Mouse (Mus musculus) testis, adult 2 months (tissue): Measurements from ENCODE around the gene Kif3a. TPM values are rescaled to one million over a fixed set of nuclear protein-coding genes. Genes with fewer than 3 reads are reported as not detected.

Experiments used
- H3K27ac ChIP-seq: fragments of 200-500 bp; 2 replicates; pipeline ENCODE4 v1.5.1; 2012; ENCODE audit warnings: low read depth, low read length; ENCODE audit not compliant: control insufficient read depth, insufficient read depth
- H3K27me3 ChIP-seq: fragments of 200-500 bp; 2 replicates; pipeline ENCODE4 v1.6.1; 2012; ENCODE audit warnings: mild to moderate bottlenecking, low read length, moderate library complexity; ENCODE audit not compliant: control insufficient read depth, insufficient read depth
- H3K36me3 ChIP-seq: fragments of 200-500 bp; 2 replicates; pipeline ENCODE4 v1.6.1; 2012; ENCODE audit warnings: mild to moderate bottlenecking, low read length; ENCODE audit not compliant: control insufficient read depth, insufficient read depth
- H3K4me1 ChIP-seq: fragments of 200-500 bp; 2 replicates; pipeline ENCODE4 v1.6.1; 2012; ENCODE audit warnings: low read length; ENCODE audit not compliant: control insufficient read depth, insufficient read depth
- H3K4me3 ChIP-seq: fragments of 200-500 bp; 2 replicates; pipeline ENCODE4 v1.5.1; 2012; ENCODE audit warnings: low read depth, mild to moderate bottlenecking, low read length, moderate library complexity, mixed read lengths; ENCODE audit not compliant: control insufficient read depth
- CTCF ChIP-seq: fragments of 200-500 bp; IDR thresholded peaks from 2 replicates; pipeline ENCODE4 v1.5.1; 2012; ENCODE audit warnings: low read depth, mild to moderate bottlenecking, inconsistent platforms, low read length, moderate library complexity; ENCODE audit not compliant: control insufficient read depth, insufficient read depth, insufficient replicate concordance
- POLR2A ChIP-seq: fragments of 200-500 bp; IDR thresholded peaks from 2 replicates; pipeline ENCODE4 v1.6.1; 2012; ENCODE audit warnings: low read depth, mild to moderate bottlenecking, inconsistent platforms, low read length, moderate library complexity; ENCODE audit not compliant: control insufficient read depth
- polyA plus RNA-seq: library from polyadenylated mRNA; depleted of rRNA; stranded (reverse); fragments of >200 nt; gene quantifications from 2 replicates; pipeline ENCODE4 v1.2.3, GENCODE M21; 2012

Kif3a gene
- polyA plus RNA-seq, 1 experiment: 31.0 TPM

DNA sequence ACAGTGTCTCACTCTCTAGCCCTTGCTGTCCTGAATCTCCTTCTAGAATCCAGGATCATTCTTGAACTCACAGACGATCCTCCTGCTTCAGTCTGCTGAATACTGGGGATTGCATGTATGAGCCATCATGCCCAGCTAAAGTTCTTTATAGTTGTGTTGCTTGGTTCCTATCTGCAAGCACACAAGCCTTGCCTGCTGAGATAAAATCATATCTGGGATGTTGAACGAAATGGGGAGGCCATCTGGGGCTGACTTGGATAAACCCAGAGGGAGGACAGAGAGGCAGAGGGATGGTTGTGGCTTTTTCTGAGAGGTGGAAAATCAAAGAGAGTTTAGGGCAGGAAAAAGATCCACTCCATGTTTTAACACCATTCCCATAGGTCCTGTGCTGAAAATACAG is 5.2 kb upstream of the Kif3a start:
- Histone ChIP-seq H3K4me3 (no peak overlapping the region), H3K4me1 (peaks cover 2% of the 10 kb centered on the region; the same call in 1 of the 2 replicates), H3K36me3 (no peaks in the 10 kb centered on the region), H3K27ac (no peak overlapping the region), H3K27me3 (no peaks in the 10 kb centered on the region)
- no peak for TF ChIP-seq CTCF
- TF ChIP-seq POLR2A: no peak

DNA sequence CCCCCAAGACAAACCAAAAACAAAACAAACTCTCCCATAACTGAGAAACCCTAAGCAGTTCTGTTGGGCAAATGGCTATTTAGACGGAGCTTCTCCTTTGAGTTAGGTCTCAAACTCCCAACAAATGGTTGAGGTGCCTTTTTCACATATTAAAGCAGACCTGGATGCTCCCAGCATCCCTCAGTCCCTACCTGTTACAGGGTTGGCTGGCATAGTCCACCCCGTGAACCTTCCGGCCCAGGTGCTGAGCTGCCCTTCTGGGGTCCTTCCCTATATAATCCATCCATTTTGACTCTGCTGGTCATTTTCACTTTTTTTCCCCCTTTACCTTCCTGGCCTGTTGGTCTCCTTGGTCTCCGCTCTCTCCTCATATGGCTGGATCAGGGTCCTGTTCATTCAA is 533 bp upstream of the Kif3a start:
- H3K27ac ChIP-seq: peak overlapping the region; percentile 24; the same call in 1 of the 2 replicates
- H3K27me3 ChIP-seq: no peaks in the 10 kb centered on the region
- H3K36me3 ChIP-seq: peaks cover 1% of the 10 kb centered on the region
- H3K4me1 ChIP-seq: peaks cover 2% of the 10 kb centered on the region; the same call in 1 of the 2 replicates
- TF ChIP-seq POLR2A (no peak), CTCF (no peak)
- H3K4me3 ChIP-seq: peak overlapping the region; percentile 97

DNA sequence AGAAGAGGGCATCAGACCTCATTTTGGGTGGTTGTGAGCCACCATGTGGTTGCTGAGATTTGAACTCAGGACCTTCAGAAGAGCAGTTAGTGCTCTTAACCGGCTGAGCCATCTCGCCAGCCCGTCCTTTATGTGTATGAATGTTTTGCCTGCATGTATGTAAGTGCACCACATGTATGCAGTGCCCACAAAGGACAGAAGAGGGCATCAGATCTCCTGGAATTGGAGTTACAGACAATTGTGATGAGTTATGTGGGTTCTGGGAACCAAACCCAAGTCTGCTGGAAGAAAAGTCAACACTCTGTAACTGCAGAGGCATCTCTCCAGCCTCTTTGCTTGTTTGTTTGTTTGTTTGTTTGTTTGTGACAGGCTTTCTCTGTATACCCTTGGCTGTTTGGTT is 13.4 kb downstream of the Kif3a start:
- no peaks in the 10 kb centered on the region for H3K4me1 ChIP-seq
- no peak overlapping the region for H3K4me3 ChIP-seq
- no peak overlapping the region for H3K27ac ChIP-seq
- peaks cover 6% of the 10 kb centered on the region for H3K36me3 ChIP-seq
- H3K27me3 ChIP-seq: no peaks in the 10 kb centered on the region
- TF ChIP-seq POLR2A (no peak), CTCF (no peak)

DNA sequence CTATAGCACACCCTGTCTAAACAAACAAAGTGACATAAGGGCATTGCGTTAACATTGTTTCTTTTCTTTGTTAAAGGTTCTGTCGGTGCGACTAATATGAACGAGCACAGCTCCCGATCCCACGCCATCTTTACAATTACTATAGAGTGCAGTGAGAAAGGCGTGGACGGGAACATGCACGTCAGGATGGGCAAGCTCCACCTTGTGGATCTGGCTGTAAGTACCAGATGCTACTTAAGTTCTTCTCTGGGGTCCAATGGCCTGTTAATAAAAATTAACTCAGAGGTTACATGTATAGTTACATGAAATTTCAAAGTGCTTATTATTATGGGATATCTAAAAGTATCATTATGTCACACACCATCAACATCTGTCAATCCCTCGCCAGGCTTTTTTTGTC is 16.0 kb downstream of the Kif3a start:
- Histone ChIP-seq H3K27me3 (no peaks in the 10 kb centered on the region), H3K27ac (no peak overlapping the region), H3K36me3 (peaks cover 6% of the 10 kb centered on the region), H3K4me3 (no peak overlapping the region), H3K4me1 (no peaks in the 10 kb centered on the region)
- no peak for TF ChIP-seq POLR2A
- no peak for TF ChIP-seq CTCF

DNA sequence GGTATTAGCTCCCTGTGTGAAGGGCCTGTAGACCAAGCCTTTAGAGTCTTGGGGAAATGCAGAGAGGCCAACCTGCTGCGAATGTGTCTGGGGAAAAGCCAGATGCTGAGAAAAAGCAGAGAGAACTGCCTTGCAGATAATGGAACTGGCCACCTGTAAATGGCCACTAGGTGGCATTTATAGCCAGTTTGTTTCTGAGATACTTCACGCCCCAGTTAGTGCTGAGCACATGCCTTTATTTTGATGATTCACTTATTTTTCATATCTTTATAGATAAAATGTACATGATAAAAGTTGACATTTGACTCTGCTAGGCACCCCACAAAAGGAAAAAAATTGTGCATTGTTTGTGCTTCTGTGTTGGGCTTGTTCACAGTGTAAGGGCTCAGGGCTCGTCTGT is 17.7 kb downstream of the Kif3a start:
- TF ChIP-seq CTCF: no peak
- no peak for TF ChIP-seq POLR2A
- Histone ChIP-seq H3K27ac (no peak overlapping the region), H3K4me3 (no peak overlapping the region), H3K27me3 (no peaks in the 10 kb centered on the region), H3K36me3 (peaks cover 8% of the 10 kb centered on the region), H3K4me1 (no peaks in the 10 kb centered on the region)

DNA sequence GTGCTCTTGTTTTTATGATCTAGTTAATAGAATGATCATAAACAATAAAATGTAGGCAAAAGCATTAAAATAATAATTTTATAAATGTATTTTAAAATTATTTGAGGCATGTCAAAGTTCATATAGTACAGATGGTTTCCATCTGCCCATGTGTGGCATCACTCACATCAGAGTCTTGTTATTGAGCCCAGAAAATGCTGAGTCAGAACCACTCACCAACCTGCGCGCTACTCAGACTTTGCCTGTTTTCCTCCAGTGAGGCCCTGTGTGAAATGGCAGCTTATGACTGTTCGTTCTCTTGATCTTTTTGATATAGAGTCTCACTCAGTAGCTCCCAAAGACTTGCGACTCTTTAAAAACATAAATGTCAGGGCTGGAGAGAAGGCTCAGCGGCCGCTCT is 18.3 kb downstream of the Kif3a start:
- Histone ChIP-seq H3K27ac (no peak overlapping the region), H3K4me3 (no peak overlapping the region), H3K27me3 (no peaks in the 10 kb centered on the region), H3K4me1 (no peaks in the 10 kb centered on the region), H3K36me3 (peaks cover 8% of the 10 kb centered on the region)
- TF ChIP-seq CTCF (no peak), POLR2A (no peak)

DNA sequence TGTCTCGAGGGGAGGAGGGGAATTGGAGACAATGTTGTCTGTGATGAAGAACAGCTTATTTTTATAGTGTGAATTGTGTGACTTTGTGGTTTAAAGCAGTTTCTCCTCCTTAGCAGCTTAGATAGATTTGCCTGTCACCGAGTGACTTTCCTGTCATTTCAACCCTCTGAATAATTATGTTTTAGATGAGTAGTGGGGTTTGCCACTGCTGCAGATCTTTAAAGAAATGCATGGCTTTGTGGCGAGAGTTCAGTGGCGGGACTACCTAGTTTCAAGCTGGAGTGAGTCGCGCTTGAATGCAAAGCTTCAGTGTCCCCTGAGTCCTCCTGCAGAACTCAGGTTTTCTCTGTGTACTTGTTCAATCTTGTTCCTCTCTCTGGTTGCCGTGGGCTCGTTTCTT is 21.1 kb downstream of the Kif3a start:
- no peak overlapping the region for H3K4me3 ChIP-seq
- no peak overlapping the region for H3K27ac ChIP-seq
- peaks cover 8% of the 10 kb centered on the region for H3K36me3 ChIP-seq
- TF ChIP-seq POLR2A (no peak), CTCF (no peak)
- H3K4me1 ChIP-seq: no peaks in the 10 kb centered on the region
- H3K27me3 ChIP-seq: no peaks in the 10 kb centered on the region

DNA sequence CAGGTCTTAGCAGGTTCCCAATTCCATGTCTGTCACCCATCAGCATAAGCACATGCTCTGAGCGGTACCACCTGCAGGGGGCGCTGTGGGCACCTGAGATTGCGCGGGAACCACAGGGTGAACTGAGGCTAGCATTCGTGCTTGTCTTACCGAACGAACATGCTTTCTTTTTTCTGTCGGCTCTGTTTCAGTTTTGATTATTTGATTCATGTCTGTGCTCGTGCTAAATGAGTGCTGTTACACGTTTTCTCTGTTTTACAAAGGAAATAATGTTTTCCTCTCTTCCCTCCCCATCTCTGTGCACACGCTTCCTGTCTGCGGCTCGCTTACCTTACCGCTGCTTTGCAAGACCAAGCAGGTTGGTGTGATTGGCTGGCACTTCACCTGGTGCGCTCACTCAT is 23.2 kb downstream of the Kif3a start:
- Histone ChIP-seq H3K27ac (no peak overlapping the region), H3K4me1 (no peaks in the 10 kb centered on the region), H3K27me3 (no peaks in the 10 kb centered on the region), H3K4me3 (no peak overlapping the region), H3K36me3 (peaks cover 1% of the 10 kb centered on the region; the same call in 1 of the 2 replicates)
- TF ChIP-seq POLR2A (no peak), CTCF (peak; percentile 88; the same call in 1 of the 2 replicates)
